Mouse (Mus musculus): ENCODE results near the gene Gstm7. TPM values are rescaled to one million over a fixed set of nuclear protein-coding genes. Genes with fewer than 3 reads are reported as not detected.

Gstm7 gene
- total and polyA plus RNA-seq, 2 experiments from 2014 or later = 29.8 to 39.0 TPM

- H3K36me3 ChIP-seq (ENCODE audit: insufficient read depth, low read length) = peaks cover 6% of the 10 kb centered on the region
- ATAC-seq (peak; percentile 99), DNase-seq (ENCODE audit: low spot score) (peak; percentile 92)
- 0 out of 2 replicates have a peak, but pooled peaks cover 3% of the 10 kb centered on the region for H3K4me1 ChIP-seq (ENCODE audit: insufficient read depth, low read length)
- H3K27ac ChIP-seq = peak overlapping the region; percentile 77
- H3K4me2 ChIP-seq (ENCODE audit: low read depth, low read length) = no peak overlapping the region
- H3K9me3 ChIP-seq (ENCODE audit: low read length) = no peaks in the 10 kb centered on the region
- no peaks in the 10 kb centered on the region for H3K27me3 ChIP-seq (ENCODE audit: insufficient read depth, low read length)
- no peak overlapping the region for H3K4me3 ChIP-seq (ENCODE audit: low read length)
- H3K9ac ChIP-seq (replicated peaks; ENCODE audit: low read length) = no peak overlapping the region
- TF ChIP-seq CTCF (IDR thresholded peaks at IDR 0.05; ENCODE audit: low read depth) = peak; percentile 14; the same call in 1 of the 2 replicates
- 57% methylated on average over 9 of the region's 9 CpGs for WGBS
These were observed 43.7 kb downstream of the Gstm7 start for GRCm38 (mm10) chr3:107887674-107888495.

- Histone ChIP-seq H3K9ac (replicated peaks; ENCODE audit: low read length) (no peak overlapping the region), H3K27me3 (ENCODE audit: insufficient read depth, low read length) (no peaks in the 10 kb centered on the region), H3K4me2 (ENCODE audit: low read depth, low read length) (no peak overlapping the region), H3K27ac (no peak overlapping the region), H3K4me3 (ENCODE audit: low read length) (no peak overlapping the region), H3K9me3 (ENCODE audit: low read length) (no peaks in the 10 kb centered on the region), H3K36me3 (ENCODE audit: insufficient read depth, low read length) (no peaks in the 10 kb centered on the region), H3K4me1 (ENCODE audit: insufficient read depth, low read length) (no peaks in the 10 kb centered on the region)
- TF ChIP-seq CTCF (IDR thresholded peaks at IDR 0.05; ENCODE audit: low read depth) = no peak
- WGBS = 81% methylated on average over 12 of the region's 12 CpGs
- ATAC-seq (no peak), DNase-seq (ENCODE audit: low spot score) (no peak)
These were observed 53.6 kb downstream of the Gstm7 start for GRCm38 (mm10) chr3:107877747-107878736.

GRCm38 (mm10) chr3:107877005-107877404 lies 54.6 kb downstream of the Gstm7 start, which contains the start of gene Eps8l3:
Gene Eps8l3, plus strand, starts transcription at chr3:107877229.
- Histone ChIP-seq H3K36me3 (ENCODE audit: insufficient read depth, low read length) (no peaks in the 10 kb centered on the region), H3K4me1 (ENCODE audit: insufficient read depth, low read length) (no peaks in the 10 kb centered on the region), H3K4me2 (ENCODE audit: low read depth, low read length) (no peak within 1 kb of the TSS), H3K4me3 (ENCODE audit: low read length) (no peak within 1 kb of the TSS), H3K27me3 (ENCODE audit: insufficient read depth, low read length) (no peaks in the 10 kb centered on the region), H3K27ac (no peak within 1 kb of the TSS), H3K9ac (replicated peaks; ENCODE audit: low read length) (no peak within 1 kb of the TSS), H3K9me3 (ENCODE audit: low read length) (no peaks in the 10 kb centered on the region)
- ATAC-seq = no peak
- WGBS = 84% methylated on average over 5 of the region's 5 CpGs
- TF ChIP-seq CTCF (IDR thresholded peaks at IDR 0.05; ENCODE audit: low read depth) = no peak
- no peak for DNase-seq (ENCODE audit: low spot score)

Other genes with a start within 250 kb of the Gstm7 start
- 54.2 and 55.3 TPM in 2 replicates for gene Ahcyl1, start 235.3 kb downstream of the Gstm7 start, total RNA-seq (2014; rRNA removed)
- gene Ahcyl1, start 235.3 kb downstream of the Gstm7 start, polyA plus RNA-seq (2015; fragmentation: Nextera tagmentation; extraction: Ambion mirVana) = 122 and 132 TPM in 2 replicates
- gene Csf1, start 171.3 kb downstream of the Gstm7 start, total RNA-seq (2014; rRNA removed) = 13.1 and 15.1 TPM in 2 replicates
- gene Csf1, start 171.3 kb downstream of the Gstm7 start, polyA plus RNA-seq (2015; fragmentation: Nextera tagmentation; extraction: Ambion mirVana) = 11.2 and 12.1 TPM in 2 replicates
- gene Eps8l3, start 54.6 kb downstream of the Gstm7 start, total RNA-seq (2014; rRNA removed) = not detected in 2 replicates
- not detected in 2 replicates for gene Eps8l3, start 54.6 kb downstream of the Gstm7 start, polyA plus RNA-seq (2015; fragmentation: Nextera tagmentation; extraction: Ambion mirVana)
- 164 and 179 TPM in 2 replicates for gene Gstm5, start 36.0 kb downstream of the Gstm7 start, total RNA-seq (2014; rRNA removed)
- gene Gstm5, start 36.0 kb downstream of the Gstm7 start, polyA plus RNA-seq (2015; fragmentation: Nextera tagmentation; extraction: Ambion mirVana) = 383 and 384 TPM in 2 replicates
- gene Gstm6, start 11.9 kb upstream of the Gstm7 start, total RNA-seq (2014; rRNA removed) = 8.7 and 18.9 TPM in 2 replicates
- 12.6 and 15.5 TPM in 2 replicates for gene Gstm6, start 11.9 kb upstream of the Gstm7 start, polyA plus RNA-seq (2015; fragmentation: Nextera tagmentation; extraction: Ambion mirVana)
- not detected in 2 replicates for gene Gstm3, start 37.5 kb upstream of the Gstm7 start, total RNA-seq (2014; rRNA removed)
- gene Gstm3, start 37.5 kb upstream of the Gstm7 start, polyA plus RNA-seq (2015; fragmentation: Nextera tagmentation; extraction: Ambion mirVana) = 0.15 TPM in 1 of 2 replicates, not detected in the other
- gene Gstm2, start 54.6 kb upstream of the Gstm7 start, total RNA-seq (2014; rRNA removed) = 5.3 and 6.1 TPM in 2 replicates
- 18.7 and 20.0 TPM in 2 replicates for gene Gstm2, start 54.6 kb upstream of the Gstm7 start, polyA plus RNA-seq (2015; fragmentation: Nextera tagmentation; extraction: Ambion mirVana)
- gene Gstm1, start 86.2 kb upstream of the Gstm7 start, total RNA-seq (2014; rRNA removed) = 161 and 174 TPM in 2 replicates
- 429 and 453 TPM in 2 replicates for gene Gstm1, start 86.2 kb upstream of the Gstm7 start, polyA plus RNA-seq (2015; fragmentation: Nextera tagmentation; extraction: Ambion mirVana)
- 6.7 and 6.9 TPM in 2 replicates for gene Gstm4, start 113.1 kb upstream of the Gstm7 start, total RNA-seq (2014; rRNA removed)
- 22.5 and 23.0 TPM in 2 replicates for gene Gstm4, start 113.1 kb upstream of the Gstm7 start, polyA plus RNA-seq (2015; fragmentation: Nextera tagmentation; extraction: Ambion mirVana)
- gene Ampd2, start 154.8 kb upstream of the Gstm7 start, total RNA-seq (2014; rRNA removed) = 56.6 and 58.4 TPM in 2 replicates
- 40.3 and 43.2 TPM in 2 replicates for gene Ampd2, start 154.8 kb upstream of the Gstm7 start, polyA plus RNA-seq (2015; fragmentation: Nextera tagmentation; extraction: Ambion mirVana)
- not detected in 2 replicates for gene Gnat2, start 161.0 kb upstream of the Gstm7 start, total RNA-seq (2014; rRNA removed)
- 0.10 and 0.25 TPM in 2 replicates for gene Gnat2, start 161.0 kb upstream of the Gstm7 start, polyA plus RNA-seq (2015; fragmentation: Nextera tagmentation; extraction: Ambion mirVana)
- gene Gnai3, start 214.3 kb upstream of the Gstm7 start, total RNA-seq (2014; rRNA removed) = 61.0 and 66.6 TPM in 2 replicates
- 97.9 and 100 TPM in 2 replicates for gene Gnai3, start 214.3 kb upstream of the Gstm7 start, polyA plus RNA-seq (2015; fragmentation: Nextera tagmentation; extraction: Ambion mirVana)
- gene Gpr61, start 223.1 kb upstream of the Gstm7 start, total RNA-seq (2014; rRNA removed) = 12.2 and 12.4 TPM in 2 replicates
- 6.1 and 6.8 TPM in 2 replicates for gene Gpr61, start 223.1 kb upstream of the Gstm7 start, polyA plus RNA-seq (2015; fragmentation: Nextera tagmentation; extraction: Ambion mirVana)